Mouse (Mus musculus) neural tube, embryonic 13.5 days (tissue): Measurements from ENCODE around the gene Polh. TPM values are rescaled to one million over a fixed set of nuclear protein-coding genes. Genes with fewer than 3 reads are reported as not detected.

Experiments used
- ATAC-seq: fragments of 200-750 bp; cut with Nextera tagmentation; 2 replicates; pipeline ENCODE4 v1.8.0; 2017; ENCODE audit warnings: low read depth, mild to moderate bottlenecking, moderate TSS enrichment, moderate library complexity
- H3K27ac ChIP-seq: fragments of 300-500 bp; sonication (generic); replicated peaks from 2 replicates; pipeline ENCODE4 v1.5.1; 2015; ENCODE audit warnings: moderate library complexity, mild to moderate bottlenecking, inconsistent platforms
- H3K27me3 ChIP-seq: fragments of 300-500 bp; sonication (generic); 2 replicates; pipeline ENCODE4 v1.6.1; 2015; ENCODE audit warnings: mild to moderate bottlenecking, inconsistent platforms
- H3K36me3 ChIP-seq: fragments of 300-500 bp; sonication (generic); 2 replicates; pipeline ENCODE4 v1.6.1; 2015; ENCODE audit warnings: mild to moderate bottlenecking, inconsistent platforms
- H3K4me1 ChIP-seq: fragments of 300-500 bp; sonication (generic); replicated peaks from 2 replicates; pipeline ENCODE4 v1.6.1; 2015; ENCODE audit warnings: inconsistent platforms
- H3K4me2 ChIP-seq: fragments of 300-500 bp; sonication (generic); 2 replicates; pipeline ENCODE4 v1.6.1; 2015; ENCODE audit warnings: inconsistent platforms, mild to moderate bottlenecking, moderate library complexity
- H3K4me3 ChIP-seq: fragments of 300-500 bp; sonication (generic); 2 replicates; pipeline ENCODE4 v1.5.1; 2015; ENCODE audit warnings: mild to moderate bottlenecking, inconsistent platforms
- H3K9ac ChIP-seq: fragments of 300-500 bp; sonication (generic); 2 replicates; pipeline ENCODE4 v1.6.1; 2015; ENCODE audit warnings: moderate library complexity, mild to moderate bottlenecking, inconsistent platforms
- H3K9me3 ChIP-seq: fragments of 300-500 bp; sonication (generic); 2 replicates; pipeline ENCODE4 v1.6.1; 2016; ENCODE audit warnings: inconsistent platforms
- WGBS: fragments of 180-500 bp; shearing (Covaris S2); methylation state at CpG from one replicate; pipeline ENCODE4 v1.1.7; 2015; 5-methylcytosine and 5-hydroxymethylcytosine counted together
- polyA plus RNA-seq: library from polyadenylated mRNA; unstranded; fragments of >200 nt; fragmentation: Nextera tagmentation; extraction: Ambion mirVana; gene quantifications from 2 replicates; pipeline ENCODE4 v1.2.1, GENCODE M21; 2015

Gene Polh
- polyA plus RNA-seq, 1 experiment from 2014 or later: 8.4 TPM

DNA sequence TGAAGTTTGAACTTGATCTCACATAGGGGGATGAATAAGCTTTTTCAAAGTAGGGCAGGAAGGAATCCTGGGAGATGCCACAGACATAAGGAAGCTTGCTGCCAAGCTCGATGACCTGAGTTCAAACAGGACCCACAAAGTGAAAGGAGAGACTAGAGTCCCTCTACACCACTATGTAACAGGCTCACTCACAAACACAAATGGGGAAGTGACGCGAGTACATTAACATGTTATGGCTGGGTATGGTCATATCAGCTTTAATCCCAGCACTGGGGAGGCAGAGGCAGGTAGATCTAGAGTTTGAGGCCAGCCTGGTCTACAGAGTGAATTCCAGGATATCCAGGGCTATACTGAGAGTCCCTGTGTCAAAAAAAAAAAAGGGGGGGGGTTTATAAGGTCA lies 48.1 kb downstream of the Polh start:
- Histone ChIP-seq H3K9me3 (no peaks in the 10 kb centered on the region), H3K4me1 (peaks cover 22% of the 10 kb centered on the region), H3K9ac (no peak overlapping the region), H3K4me3 (no peak overlapping the region), H3K36me3 (peaks cover 3% of the 10 kb centered on the region; the same call in 1 of the 2 replicates), H3K27ac (no peak overlapping the region), H3K27me3 (no peaks in the 10 kb centered on the region), H3K4me2 (no peak overlapping the region)
- ATAC-seq: no peak
- WGBS: 99% methylated on average over 3 of the region's 3 CpGs

DNA sequence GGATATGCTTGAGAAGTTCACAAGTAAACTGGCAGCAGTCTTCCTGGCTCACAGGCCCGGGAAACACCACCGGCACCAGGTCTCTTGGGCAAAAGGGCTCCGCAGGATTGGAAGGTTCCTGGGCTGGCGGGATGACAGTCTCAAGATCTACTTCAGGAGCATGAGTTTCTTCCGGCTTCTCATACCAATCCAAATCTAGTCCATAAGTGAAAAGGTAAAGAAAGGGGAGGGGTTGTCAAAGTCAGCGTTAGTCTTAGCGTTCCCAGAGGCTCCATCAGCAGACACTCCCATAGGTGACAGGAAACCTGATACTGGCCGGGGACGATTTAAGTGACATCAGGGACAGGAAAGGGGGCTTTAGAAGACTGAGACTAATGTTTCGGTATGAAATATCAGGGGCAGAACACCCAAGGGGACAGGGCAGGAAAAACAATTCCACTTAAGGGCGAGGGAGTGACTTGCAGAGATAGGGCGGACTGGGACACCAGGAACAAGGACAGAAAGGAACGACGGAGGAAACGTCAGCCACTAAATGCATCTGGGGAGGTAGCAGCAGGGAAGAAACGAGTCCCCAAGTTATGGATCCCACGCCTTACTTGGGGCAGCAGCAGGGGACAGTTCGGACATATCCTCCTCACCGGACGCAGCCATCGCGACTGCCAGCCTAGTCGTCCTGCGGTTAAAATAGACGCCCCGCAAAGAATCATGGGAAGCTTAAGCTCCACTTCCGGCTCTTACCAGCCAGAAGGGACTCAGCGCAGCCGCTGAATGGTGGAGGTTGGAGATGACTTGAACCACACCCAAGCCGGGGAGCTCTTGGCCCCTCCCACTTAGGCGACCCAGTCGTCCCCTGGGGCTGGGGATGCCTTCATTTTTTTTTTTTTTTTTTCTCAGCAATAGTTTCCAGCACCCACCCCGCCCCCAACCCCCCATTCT lies 49.3 kb downstream of the Polh start, which contains the start of gene Mad2l1bp:
TSS of gene Mad2l1bp (minus strand) at position 707 of the 936 bp plus-strand sequence.
- H3K4me1 ChIP-seq: peaks cover 22% of the 10 kb centered on the region
- WGBS: 9% methylated on average over 33 of the region's 33 CpGs
- ATAC-seq: peak; percentile 86
- H3K9me3 ChIP-seq: no peaks in the 10 kb centered on the region
- H3K27ac ChIP-seq: peak within 1 kb of the TSS; percentile 54; the same call in 1 of the 2 replicates
- H3K36me3 ChIP-seq: peaks cover 15% of the 10 kb centered on the region
- peak within 1 kb of the TSS; percentile 86 for H3K4me2 ChIP-seq
- no peaks in the 10 kb centered on the region for H3K27me3 ChIP-seq
- H3K9ac ChIP-seq: peak within 1 kb of the TSS; percentile 82
- peak within 1 kb of the TSS; percentile 57 for H3K4me3 ChIP-seq

DNA sequence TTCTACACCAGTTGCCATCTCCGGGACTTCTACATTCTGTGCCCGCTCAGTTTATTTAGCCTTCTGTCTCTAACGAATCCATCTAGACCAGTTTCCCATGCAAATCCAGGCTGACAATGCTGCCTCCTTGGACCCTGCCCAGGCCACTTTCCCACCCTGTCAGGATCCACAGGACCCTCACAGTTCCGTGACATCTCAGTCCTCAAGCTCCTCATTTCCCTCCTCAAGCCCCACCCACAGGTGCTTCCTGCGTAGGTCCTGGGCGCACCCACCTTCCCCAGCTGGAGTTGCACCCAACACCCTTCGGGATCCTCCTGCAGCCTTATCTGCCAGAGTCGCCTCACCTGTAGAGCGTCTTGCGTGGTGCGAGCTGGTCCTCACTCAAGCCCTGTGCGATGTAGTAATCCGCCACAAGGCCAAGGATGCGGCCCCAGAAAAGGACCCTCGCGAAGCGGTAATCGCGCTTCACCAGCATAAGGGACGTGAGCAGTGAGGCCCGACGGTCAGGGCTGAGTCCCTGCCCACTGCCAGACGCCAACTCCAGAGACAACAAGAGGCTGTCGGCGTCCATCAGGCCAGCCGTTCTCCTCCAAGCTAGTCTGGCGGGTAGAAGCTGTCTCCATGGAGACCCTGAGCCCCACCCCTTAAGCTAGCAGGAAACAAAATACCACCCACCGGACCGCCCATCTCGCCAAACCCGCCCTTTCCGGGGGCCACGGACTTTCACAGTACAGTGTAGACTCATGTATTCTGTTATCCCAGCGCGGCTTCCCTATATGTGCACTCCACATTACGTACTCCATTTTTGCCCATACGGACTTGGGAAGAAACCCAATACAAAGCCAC lies 58.6 kb downstream of the Polh start, which contains the start of gene Rsph9:
TSS of gene Rsph9 (minus strand) at position 639 of the 846 bp plus-strand sequence.
- Histone ChIP-seq H3K4me1 (peaks cover 15% of the 10 kb centered on the region), H3K27me3 (0 out of 2 replicates have a peak, but pooled peaks cover 4% of the 10 kb centered on the region), H3K4me3 (peak within 1 kb of the TSS; percentile 44), H3K9me3 (no peaks in the 10 kb centered on the region), H3K36me3 (peaks cover 32% of the 10 kb centered on the region), H3K4me2 (peak within 1 kb of the TSS; percentile 70), H3K9ac (peak within 1 kb of the TSS; percentile 60), H3K27ac (no peak within 1 kb of the TSS)
- peak; percentile 95 for ATAC-seq
- 7% methylated on average over 37 of the region's 37 CpGs for WGBS

DNA sequence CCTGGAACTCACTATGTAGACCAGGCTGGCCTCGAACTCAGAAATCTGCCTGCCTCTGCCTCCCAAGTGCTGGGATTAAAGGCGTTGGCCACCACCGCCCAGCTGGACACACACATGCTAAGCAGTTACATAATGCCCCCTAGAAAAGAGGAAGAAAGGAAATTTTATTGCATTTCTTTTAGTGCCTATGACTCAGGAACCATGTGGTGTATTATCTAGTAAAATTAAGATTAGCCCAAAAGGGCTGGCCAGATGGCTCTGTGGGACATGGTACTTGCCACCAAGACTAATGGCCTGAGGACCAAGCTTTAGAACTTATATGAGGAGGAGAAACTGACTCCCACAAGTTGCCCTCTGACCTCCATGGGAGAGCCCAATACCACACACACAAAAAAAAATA lies 62.6 kb downstream of the Polh start:
- H3K4me1 ChIP-seq: peaks cover 15% of the 10 kb centered on the region
- 81% methylated on average over 3 of the region's 3 CpGs for WGBS
- no peak overlapping the region for H3K4me2 ChIP-seq
- 0 out of 2 replicates have a peak, but pooled peaks cover 4% of the 10 kb centered on the region for H3K27me3 ChIP-seq
- H3K9me3 ChIP-seq: no peaks in the 10 kb centered on the region
- no peak overlapping the region for H3K27ac ChIP-seq
- no peak for ATAC-seq
- H3K9ac ChIP-seq: no peak overlapping the region
- 0 out of 2 replicates have a peak, but pooled peaks cover 3% of the 10 kb centered on the region for H3K36me3 ChIP-seq
- no peak overlapping the region for H3K4me3 ChIP-seq

DNA sequence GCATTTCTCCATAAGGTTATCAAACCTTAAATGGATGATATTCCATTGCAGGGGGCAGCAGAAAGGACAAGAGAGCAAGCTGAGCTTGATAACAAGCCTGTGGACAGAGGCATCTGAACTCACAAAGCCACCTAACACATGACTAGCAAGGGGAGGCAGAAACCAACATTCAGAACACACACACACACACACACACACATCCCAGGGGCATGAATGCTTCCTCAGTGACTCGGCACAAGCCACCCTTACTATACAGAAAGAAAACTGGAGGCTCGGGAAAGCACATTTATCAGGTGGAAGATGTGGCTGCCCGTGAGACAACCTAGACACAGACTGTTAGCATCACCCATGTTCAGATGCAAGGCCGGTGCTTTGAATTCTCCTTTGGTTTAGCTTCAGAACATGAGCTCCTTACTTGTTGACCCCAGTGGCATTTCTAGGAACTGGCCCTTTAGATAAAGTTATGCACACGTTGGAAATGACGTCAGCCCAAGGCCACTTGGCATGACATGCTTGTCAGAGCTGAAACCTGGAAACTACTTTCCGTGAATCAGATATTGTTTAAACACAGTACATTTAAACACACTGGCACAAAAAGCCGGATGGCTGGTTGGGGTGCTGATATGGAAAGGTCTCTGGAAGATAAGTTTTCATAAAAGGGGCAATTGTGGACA lies 63.7 kb downstream of the Polh start:
- Histone ChIP-seq H3K4me3 (no peak overlapping the region), H3K27ac (no peak overlapping the region), H3K27me3 (0 out of 2 replicates have a peak, but pooled peaks cover 4% of the 10 kb centered on the region), H3K9me3 (no peaks in the 10 kb centered on the region), H3K36me3 (0 out of 2 replicates have a peak, but pooled peaks cover 3% of the 10 kb centered on the region), H3K4me2 (no peak overlapping the region), H3K9ac (no peak overlapping the region), H3K4me1 (peaks cover 8% of the 10 kb centered on the region)
- WGBS: 83% methylated on average over 8 of the region's 8 CpGs
- no peak for ATAC-seq

DNA sequence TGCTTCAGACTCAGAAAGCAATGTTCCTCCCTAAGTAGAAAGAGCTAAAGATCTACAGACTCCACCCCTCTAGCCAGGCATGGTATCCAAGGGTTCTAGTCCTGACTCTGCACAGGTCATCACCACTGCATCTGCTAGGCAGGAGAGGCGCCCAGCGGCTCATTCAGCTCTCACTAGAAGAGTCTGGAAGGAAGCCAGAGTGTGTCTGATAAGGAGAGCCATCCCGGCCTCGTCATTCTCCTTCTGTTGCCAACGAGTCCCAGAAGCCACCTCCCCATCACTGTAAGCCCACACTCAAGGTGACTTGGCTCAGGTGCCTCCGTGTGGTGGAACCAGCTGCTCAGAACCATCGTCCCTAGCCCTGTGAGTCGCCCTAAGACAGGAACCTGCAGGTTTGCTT lies 69.6 kb downstream of the Polh start:
- no peak for ATAC-seq
- H3K9me3 ChIP-seq: no peaks in the 10 kb centered on the region
- peaks cover 29% of the 10 kb centered on the region for H3K36me3 ChIP-seq
- H3K9ac ChIP-seq: no peak overlapping the region
- H3K27me3 ChIP-seq: no peaks in the 10 kb centered on the region
- WGBS: 80% methylated on average over 8 of the region's 8 CpGs
- H3K4me3 ChIP-seq: no peak overlapping the region
- no peak overlapping the region for H3K4me2 ChIP-seq
- H3K4me1 ChIP-seq: no peaks in the 10 kb centered on the region
- H3K27ac ChIP-seq: no peak overlapping the region

DNA sequence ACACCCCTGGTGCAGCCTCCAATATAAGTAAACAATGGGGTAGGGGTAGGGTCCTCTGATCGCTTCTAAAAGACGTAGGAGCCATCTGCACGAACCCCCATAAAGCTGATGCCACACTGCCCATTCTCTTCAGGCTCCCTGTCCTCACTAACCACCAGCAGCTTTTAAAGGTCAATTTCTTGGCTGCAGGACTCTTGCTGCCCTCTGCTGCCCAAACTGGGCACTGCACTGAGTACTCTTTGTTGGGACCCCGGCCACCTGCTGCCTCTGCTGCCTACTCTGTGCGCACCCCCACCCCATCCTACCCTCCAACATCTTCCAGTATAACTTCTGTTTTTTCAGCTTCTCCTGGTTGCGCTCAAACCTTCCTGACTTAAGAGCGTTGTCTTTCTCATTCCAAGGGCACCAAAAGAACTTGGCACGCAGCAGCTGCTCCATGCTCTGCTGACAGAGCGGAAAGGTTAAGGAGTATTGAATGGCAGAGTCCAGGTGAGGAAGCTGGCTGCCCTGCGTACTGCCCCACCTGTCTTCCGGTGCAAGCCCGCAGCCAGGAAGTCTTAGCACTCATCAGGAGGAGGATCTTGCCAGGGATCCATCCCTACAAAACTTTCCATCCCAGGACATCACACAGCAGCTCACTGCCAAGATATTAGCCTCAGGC lies 70.3 kb downstream of the Polh start:
- Histone ChIP-seq H3K27ac (no peak overlapping the region), H3K27me3 (no peaks in the 10 kb centered on the region), H3K36me3 (peaks cover 35% of the 10 kb centered on the region), H3K4me2 (no peak overlapping the region), H3K9ac (no peak overlapping the region), H3K4me3 (no peak overlapping the region), H3K9me3 (no peaks in the 10 kb centered on the region), H3K4me1 (no peaks in the 10 kb centered on the region)
- WGBS: 14% methylated on average over 12 of the region's 12 CpGs
- peak; percentile 70 for ATAC-seq

DNA sequence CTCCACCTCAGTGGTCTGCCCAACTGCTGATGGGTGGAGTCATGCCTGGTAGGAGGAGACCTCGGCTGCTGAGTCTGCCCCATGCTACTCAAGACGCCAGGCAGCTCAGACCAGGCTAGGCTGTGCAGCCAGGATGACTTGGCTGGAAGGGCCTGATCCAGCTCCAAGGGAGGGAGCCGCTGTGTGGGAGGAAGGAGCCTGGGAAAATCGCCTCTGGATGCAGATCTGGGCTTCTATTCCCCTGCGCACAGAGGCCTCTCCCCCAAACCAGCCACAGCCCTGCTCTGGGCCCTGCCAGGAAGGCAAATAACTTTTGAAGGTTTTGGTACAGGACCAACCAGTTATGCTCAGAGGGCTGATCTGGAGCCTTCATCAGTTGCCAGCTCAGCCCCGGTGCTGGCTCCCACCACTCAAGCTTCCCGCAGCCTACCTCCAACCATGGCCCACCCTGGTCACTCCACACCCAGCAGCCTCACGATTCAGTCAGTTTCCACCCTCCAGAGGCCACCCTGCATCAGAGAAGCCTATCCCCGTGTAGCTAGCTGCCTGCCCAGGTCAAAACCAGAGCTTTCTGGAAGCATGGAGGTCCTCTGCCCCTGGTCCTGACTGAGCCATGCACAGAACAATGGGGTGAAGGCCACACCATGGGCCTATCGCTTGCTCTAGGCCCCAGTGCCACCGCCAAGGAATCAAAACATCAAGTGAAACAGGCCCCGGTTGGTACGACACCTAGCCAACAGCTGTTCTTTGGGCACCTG lies 72.5 kb downstream of the Polh start:
- Histone ChIP-seq H3K9ac (no peak overlapping the region), H3K4me1 (no peaks in the 10 kb centered on the region), H3K4me2 (no peak overlapping the region), H3K36me3 (peaks cover 55% of the 10 kb centered on the region), H3K4me3 (no peak overlapping the region), H3K27ac (no peak overlapping the region), H3K27me3 (no peaks in the 10 kb centered on the region), H3K9me3 (no peaks in the 10 kb centered on the region)
- no peak for ATAC-seq
- 82% methylated on average over 13 of the region's 13 CpGs for WGBS

DNA sequence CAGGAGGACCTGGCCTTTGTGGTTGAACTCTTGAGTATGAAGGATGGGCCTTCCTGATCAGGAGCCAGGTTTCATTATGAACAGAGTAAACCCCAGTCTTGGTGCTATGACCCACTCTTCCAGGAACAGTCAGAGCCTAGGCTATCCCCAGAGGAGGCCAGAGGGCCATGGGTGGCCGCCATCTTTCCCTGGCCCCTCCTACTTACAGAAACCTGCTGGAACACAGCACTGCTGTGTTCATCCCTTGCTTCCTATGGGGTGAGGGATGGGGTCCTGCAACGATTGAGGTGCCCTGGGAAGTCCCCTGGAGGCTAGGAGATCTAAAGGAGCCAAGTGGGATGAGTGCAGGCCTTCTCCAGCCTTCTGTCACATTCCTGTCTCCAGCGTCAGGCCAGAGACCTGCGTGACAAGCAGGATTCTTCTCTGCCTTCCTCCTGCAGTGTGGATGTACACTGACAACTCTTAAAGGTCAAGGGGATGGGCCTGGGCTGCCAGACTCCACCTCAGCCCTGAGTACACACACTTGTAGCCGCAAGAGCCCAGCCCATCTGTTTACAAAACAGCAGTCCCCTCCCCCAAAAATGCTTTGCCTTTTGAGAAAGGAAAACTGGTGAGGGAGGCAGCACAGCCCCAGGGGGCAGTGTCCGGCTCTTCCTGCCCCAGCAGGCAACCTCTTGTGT lies 74.5 kb downstream of the Polh start:
- no peak for ATAC-seq
- WGBS: 81% methylated on average over 6 of the region's 6 CpGs

DNA sequence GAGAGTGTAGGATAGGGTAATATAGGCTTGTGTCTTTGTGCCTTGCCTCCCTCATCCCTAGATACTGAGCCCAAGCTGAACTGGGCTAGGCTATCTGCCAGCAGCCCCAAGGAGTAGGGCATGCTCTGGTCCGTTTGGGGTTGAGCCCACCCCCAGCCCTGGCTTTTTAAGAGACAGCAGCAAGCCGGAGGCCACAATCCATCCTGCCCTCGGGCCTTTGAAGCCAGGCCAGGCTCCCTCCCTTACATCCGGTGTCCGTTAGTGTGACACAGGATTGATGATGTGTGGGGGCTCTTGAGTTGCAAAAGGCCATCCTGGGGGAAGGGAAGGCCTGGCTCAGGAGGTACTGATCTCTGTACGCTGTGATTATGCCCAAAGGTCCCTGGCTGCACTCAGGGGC lies 75.8 kb downstream of the Polh start:
- Histone ChIP-seq H3K27me3 (no peaks in the 10 kb centered on the region), H3K4me2 (no peak overlapping the region), H3K36me3 (peaks cover 87% of the 10 kb centered on the region), H3K9me3 (no peaks in the 10 kb centered on the region), H3K9ac (no peak overlapping the region), H3K27ac (no peak overlapping the region), H3K4me1 (no peaks in the 10 kb centered on the region), H3K4me3 (no peak overlapping the region)
- ATAC-seq: no peak
- WGBS: 80% methylated on average over 6 of the region's 6 CpGs

More for the DNA sequence above, 74.5 kb downstream of the Polh start:
- Histone ChIP-seq H3K27me3 (no peaks in the 10 kb centered on the region), H3K9ac (no peak overlapping the region), H3K4me1 (no peaks in the 10 kb centered on the region), H3K36me3 (peaks cover 74% of the 10 kb centered on the region), H3K4me3 (no peak overlapping the region), H3K27ac (no peak overlapping the region), H3K4me2 (no peak overlapping the region), H3K9me3 (no peaks in the 10 kb centered on the region)
